Mouse (Mus musculus): ENCODE results near the gene Knl1. TPM values are rescaled to one million over a fixed set of nuclear protein-coding genes. Genes with fewer than 3 reads are reported as not detected.

The Knl1 gene
- polyA plus RNA-seq, 1 experiment = 14.8 TPM

DNA sequence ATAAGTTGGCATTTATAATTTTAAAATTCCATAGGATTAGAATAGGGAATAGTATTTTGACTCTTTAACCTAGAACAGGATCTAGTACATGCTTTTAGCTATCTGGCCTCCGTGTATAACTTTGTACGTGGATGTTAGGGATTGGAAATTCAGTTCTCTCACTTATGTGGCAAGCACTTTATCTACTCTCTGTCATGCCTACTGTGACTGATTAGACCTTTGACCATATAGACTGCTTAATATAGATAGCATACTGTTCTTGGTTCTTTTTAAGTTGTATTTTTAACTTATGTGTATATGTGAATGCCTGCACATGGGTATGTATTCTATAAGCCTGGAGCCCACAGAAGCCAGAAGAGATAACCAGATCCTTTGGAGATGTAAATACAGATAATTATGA lies 13.2 kb downstream of the Knl1 start:
- TF ChIP-seq POLR2A (IDR thresholded peaks at IDR 0.05; ENCODE audit: borderline replicate concordance, control insufficient read depth, low read depth, low read length) = no peak
- TF ChIP-seq CTCF (IDR thresholded peaks at IDR 0.05; ENCODE audit: control insufficient read depth, insufficient read depth, low read length) = no peak
- Histone ChIP-seq H3K27ac (ENCODE audit: control insufficient read depth, insufficient read depth, low read depth, low read length, poor library complexity) (no peak overlapping the region), H3K4me1 (ENCODE audit: control insufficient read depth, insufficient read depth, low read length) (no peaks in the 10 kb centered on the region), H3K4me3 (replicated peaks; ENCODE audit: control insufficient read depth, low read depth, low read length) (no peak overlapping the region)
- 70% methylated on average over 2 of the region's 2 CpGs for WGBS

DNA sequence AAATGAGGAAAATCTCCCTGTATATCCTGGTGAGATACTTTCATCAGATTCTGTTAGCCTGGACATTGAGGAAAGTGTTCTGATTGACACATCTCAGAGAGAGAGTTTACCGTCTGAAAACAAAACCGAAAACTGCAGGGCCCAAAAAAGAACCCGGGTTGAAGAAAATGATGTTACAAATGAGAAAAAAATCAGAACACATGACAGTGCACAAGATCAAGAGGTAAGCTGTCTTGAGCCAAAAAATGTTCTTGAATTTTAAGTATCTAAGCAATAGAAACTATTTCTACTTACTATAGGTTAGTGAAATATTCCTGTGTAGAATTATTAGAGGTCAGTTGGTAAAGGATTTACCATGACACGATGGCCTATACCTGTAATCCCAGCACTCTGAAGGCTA lies 25.5 kb downstream of the Knl1 start:
- no peak for TF ChIP-seq CTCF (IDR thresholded peaks at IDR 0.05; ENCODE audit: control insufficient read depth, insufficient read depth, low read length)
- no peak for TF ChIP-seq POLR2A (IDR thresholded peaks at IDR 0.05; ENCODE audit: borderline replicate concordance, control insufficient read depth, low read depth, low read length)
- H3K4me3 ChIP-seq (replicated peaks; ENCODE audit: control insufficient read depth, low read depth, low read length) = no peak overlapping the region
- no peaks in the 10 kb centered on the region for H3K4me1 ChIP-seq (ENCODE audit: control insufficient read depth, insufficient read depth, low read length)
- WGBS = 88% methylated on average over 4 of the region's 4 CpGs
- H3K27ac ChIP-seq (ENCODE audit: control insufficient read depth, insufficient read depth, low read depth, low read length, poor library complexity) = no peak overlapping the region

DNA sequence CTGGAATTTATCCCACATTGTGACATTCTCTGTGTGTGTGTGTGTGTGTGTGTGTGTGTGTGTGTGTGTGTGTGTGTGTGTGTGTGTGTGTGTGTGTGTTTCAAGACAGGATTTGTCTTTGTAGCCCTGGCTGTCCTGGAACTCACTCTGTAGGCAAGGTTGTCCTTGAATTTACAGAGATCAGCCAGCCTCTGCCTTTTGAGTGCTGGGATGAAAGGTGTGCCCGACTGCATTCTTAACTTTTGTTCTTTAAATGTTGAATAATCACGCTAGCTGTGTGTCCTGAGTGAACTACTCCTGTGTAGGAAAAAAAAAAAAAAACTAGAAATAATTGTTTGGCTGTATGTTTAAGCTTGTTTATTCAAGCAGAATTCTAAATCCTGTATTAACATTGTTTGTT lies 39.2 kb downstream of the Knl1 start:
- WGBS = 94% methylated on average over 2 of the region's 2 CpGs
- H3K27ac ChIP-seq (ENCODE audit: control insufficient read depth, insufficient read depth, low read depth, low read length, poor library complexity) = no peak overlapping the region
- no peaks in the 10 kb centered on the region for H3K4me1 ChIP-seq (ENCODE audit: control insufficient read depth, insufficient read depth, low read length)
- TF ChIP-seq CTCF (IDR thresholded peaks at IDR 0.05; ENCODE audit: control insufficient read depth, insufficient read depth, low read length) (no peak), POLR2A (IDR thresholded peaks at IDR 0.05; ENCODE audit: borderline replicate concordance, control insufficient read depth, low read depth, low read length) (no peak)
- no peak overlapping the region for H3K4me3 ChIP-seq (replicated peaks; ENCODE audit: control insufficient read depth, low read depth, low read length)

DNA sequence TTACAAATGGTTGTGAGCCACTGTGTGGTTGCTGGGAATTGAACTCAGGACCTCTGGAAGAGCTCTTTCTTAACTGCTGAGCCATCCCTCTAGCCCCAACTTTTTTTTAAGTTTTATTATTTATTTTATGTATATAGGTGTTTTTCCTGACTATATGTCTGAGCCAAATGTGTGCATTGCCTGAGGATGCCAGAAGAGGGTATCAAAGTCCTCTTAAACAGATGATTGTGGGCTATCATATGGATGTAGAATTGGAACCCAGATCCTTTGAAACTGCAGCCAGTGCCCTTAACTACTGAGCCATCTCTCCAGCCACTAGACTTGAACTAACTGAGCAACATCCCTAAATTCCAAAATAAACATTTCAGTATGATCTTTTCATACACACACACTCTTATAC lies 54.6 kb downstream of the Knl1 start:
- Histone ChIP-seq H3K4me3 (replicated peaks; ENCODE audit: control insufficient read depth, low read depth, low read length) (no peak overlapping the region), H3K4me1 (ENCODE audit: control insufficient read depth, insufficient read depth, low read length) (no peaks in the 10 kb centered on the region), H3K27ac (ENCODE audit: control insufficient read depth, insufficient read depth, low read depth, low read length, poor library complexity) (no peak overlapping the region)
- TF ChIP-seq CTCF (IDR thresholded peaks at IDR 0.05; ENCODE audit: control insufficient read depth, insufficient read depth, low read length) (no peak), POLR2A (IDR thresholded peaks at IDR 0.05; ENCODE audit: borderline replicate concordance, control insufficient read depth, low read depth, low read length) (no peak)

DNA sequence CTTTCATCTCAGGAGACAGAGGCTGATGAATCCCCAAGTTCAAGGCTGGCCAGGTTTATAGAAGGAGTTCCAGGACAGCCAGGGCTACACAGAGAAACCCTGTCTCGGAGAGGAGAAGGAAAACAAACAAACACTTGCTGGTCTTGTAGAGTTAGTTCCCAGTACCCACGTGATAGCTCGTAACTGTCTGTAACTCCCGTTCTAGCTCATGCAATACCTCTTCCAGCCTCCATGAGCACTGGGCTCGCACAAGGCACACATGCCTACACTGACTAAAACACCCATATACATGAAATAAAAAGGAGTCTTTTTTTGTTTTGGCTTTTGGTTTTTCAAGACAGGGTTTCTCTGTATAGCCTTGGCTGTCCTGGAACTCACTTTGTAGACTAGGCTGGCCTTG lies 59.7 kb downstream of the Knl1 start:
- Histone ChIP-seq H3K4me1 (ENCODE audit: control insufficient read depth, insufficient read depth, low read length) (no peaks in the 10 kb centered on the region), H3K4me3 (replicated peaks; ENCODE audit: control insufficient read depth, low read depth, low read length) (no peak overlapping the region), H3K27ac (ENCODE audit: control insufficient read depth, insufficient read depth, low read depth, low read length, poor library complexity) (no peak overlapping the region)
- no peak for TF ChIP-seq CTCF (IDR thresholded peaks at IDR 0.05; ENCODE audit: control insufficient read depth, insufficient read depth, low read length)
- TF ChIP-seq POLR2A (IDR thresholded peaks at IDR 0.05; ENCODE audit: borderline replicate concordance, control insufficient read depth, low read depth, low read length) = no peak
- WGBS = 85% methylated on average over 5 of the region's 5 CpGs

DNA sequence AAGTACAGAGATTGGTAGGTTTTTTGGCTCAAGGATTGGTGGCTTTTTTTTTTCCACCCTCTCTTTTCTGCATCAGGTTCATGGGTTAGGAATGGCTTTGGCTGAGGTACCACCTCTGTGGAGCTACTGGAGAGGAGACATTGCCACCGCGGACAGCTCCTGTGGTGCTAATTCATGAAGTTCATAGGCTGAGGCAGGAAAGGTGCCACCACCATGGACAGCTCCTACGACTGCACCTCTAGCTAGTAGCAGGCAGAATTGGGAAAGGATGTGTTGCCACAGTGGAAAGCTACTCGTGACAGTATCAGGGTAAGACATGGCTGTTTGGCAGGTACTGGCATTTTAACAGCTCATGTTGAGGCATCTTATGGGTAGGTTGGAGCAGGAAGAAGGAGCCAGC lies 61.6 kb downstream of the Knl1 start:
- TF ChIP-seq POLR2A (IDR thresholded peaks at IDR 0.05; ENCODE audit: borderline replicate concordance, control insufficient read depth, low read depth, low read length) = no peak
- Histone ChIP-seq H3K4me3 (replicated peaks; ENCODE audit: control insufficient read depth, low read depth, low read length) (no peak overlapping the region), H3K27ac (ENCODE audit: control insufficient read depth, insufficient read depth, low read depth, low read length, poor library complexity) (no peak overlapping the region), H3K4me1 (ENCODE audit: control insufficient read depth, insufficient read depth, low read length) (no peaks in the 10 kb centered on the region)
- 78% methylated on average over 4 of the region's 4 CpGs for WGBS

DNA sequence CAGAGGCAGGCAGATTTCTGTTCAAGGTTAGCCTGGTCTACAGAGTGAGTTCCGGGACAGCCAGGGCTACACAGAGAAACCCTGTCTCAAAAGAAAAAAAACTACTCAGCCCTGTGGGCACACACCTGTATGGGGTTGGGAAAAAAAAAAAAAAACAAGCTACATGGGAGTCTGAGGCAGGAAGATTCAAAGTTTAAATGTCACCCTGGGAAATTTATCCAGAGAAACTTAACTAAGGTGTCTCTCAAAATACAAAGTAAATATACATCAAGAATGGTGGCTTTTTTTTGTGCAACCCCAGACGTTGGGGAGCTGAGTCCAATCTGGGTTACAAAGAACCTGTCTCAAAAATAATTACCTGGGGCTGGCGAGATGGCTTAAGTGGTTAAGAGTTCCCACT lies 64.1 kb downstream of the Knl1 start:
- Histone ChIP-seq H3K4me1 (ENCODE audit: control insufficient read depth, insufficient read depth, low read length) (no peaks in the 10 kb centered on the region), H3K4me3 (replicated peaks; ENCODE audit: control insufficient read depth, low read depth, low read length) (no peak overlapping the region), H3K27ac (ENCODE audit: control insufficient read depth, insufficient read depth, low read depth, low read length, poor library complexity) (no peak overlapping the region)
- TF ChIP-seq CTCF (IDR thresholded peaks at IDR 0.05; ENCODE audit: control insufficient read depth, insufficient read depth, low read length) = no peak
- TF ChIP-seq POLR2A (IDR thresholded peaks at IDR 0.05; ENCODE audit: borderline replicate concordance, control insufficient read depth, low read depth, low read length) = no peak
- WGBS = 91% methylated on average over 3 of the region's 3 CpGs

DNA sequence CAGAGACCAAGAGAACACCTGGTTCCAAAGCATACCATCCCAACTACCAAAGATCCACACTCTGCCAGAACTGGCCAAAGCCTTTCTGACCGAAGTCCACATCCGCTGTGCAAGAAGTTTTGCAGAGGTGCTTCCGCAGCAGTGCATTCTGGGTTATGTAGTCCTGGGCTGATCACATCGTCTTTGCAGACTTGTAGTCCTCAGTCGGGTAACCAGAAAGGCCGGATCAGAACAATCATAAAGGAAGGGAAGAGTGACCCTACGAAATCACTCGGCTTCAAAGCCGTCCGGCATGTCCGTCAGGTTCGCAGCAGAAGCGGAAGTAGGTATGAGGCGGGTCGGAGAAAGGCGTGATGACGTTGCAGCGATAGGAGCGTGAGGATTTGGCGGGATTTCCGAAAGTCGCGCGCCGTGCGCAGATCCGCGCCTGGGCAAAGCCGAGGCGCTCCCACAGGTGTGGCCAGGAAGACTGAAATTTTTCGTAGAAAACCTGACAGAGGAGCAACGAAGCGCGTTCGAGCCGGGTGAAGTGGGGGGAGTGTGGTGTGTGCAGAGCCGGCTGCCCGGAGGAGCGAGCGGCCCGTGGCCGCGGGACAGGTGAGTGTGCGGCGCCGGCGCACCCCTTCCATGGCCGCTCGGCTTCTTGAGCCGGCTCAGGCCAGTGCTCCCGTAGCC lies 65.7 kb downstream of the Knl1 start, which contains the start of gene Rad51:
Gene Rad51, plus strand, starts transcription at position 356 of the 675 bp plus-strand sequence.
- H3K4me3 ChIP-seq (replicated peaks; ENCODE audit: control insufficient read depth, low read depth, low read length) = peak within 1 kb of the TSS; percentile 95
- H3K4me1 ChIP-seq (ENCODE audit: control insufficient read depth, insufficient read depth, low read length) = no peaks in the 10 kb centered on the region
- peak within 1 kb of the TSS; percentile 97 for H3K27ac ChIP-seq (ENCODE audit: control insufficient read depth, insufficient read depth, low read depth, low read length, poor library complexity)
- TF ChIP-seq CTCF (IDR thresholded peaks at IDR 0.05; ENCODE audit: control insufficient read depth, insufficient read depth, low read length) (no peak), POLR2A (IDR thresholded peaks at IDR 0.05; ENCODE audit: borderline replicate concordance, control insufficient read depth, low read depth, low read length) (peak; percentile 71; the same call in 1 of the 2 replicates)
- WGBS = under 1% methylated on average over 51 of the region's 51 CpGs

All from bone marrow, adult 2 months (tissue).